Mouse (Mus musculus): ENCODE data around the gene Scaf4.
"Not testable (repeated sequence)": the region's sequence is repeated elsewhere in the genome, so short reads cannot be mapped to it uniquely, and the experiment has no call there.

GRCm38 (mm10) chr16:90251256-90251655 is 33.0 kb downstream of the Scaf4 start:
- TF ChIP-seq POLR2A (IDR thresholded peaks at IDR 0.05; ENCODE audit: low read depth, low read length); CTCF (IDR thresholded peaks at IDR 0.05; ENCODE audit: extremely low read depth, insufficient read depth, insufficient read length, insufficient replicate concordance): not testable (repeated sequence)
